In the genomic region with DNA sequence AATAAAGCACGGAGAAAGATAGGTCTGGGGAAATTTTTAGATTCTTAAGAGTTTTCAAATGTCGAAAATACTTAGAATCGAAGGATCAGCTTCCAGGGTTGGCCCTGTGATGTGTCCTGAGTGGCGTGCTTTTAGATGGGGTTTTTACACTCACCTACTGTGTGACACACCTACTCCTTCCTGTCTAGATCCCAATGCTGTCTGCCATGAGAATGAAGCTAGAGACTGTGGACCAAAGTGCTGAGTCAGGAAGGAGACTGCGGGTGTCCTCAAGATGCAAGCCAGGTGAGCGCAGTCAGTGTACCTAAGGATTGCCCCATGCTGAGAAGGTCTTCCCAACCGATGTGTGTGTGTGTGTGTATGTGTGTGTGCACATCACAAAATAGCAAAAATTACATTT, we compare ENCODE assay signal across 10 mouse cellular contexts.
"Had no signal": no experiment of that assay in that cellular context is flagged by ENCODE, and none has a peak within 500 bp of the region (broad histone marks: within the 10 kb centered on the region; RNA-seq: fewer than 3 reads in every experiment).

No protein-coding gene starts in this region.

- H3K9me3 ChIP-seq: limb, embryonic 10.5 days; liver, embryonic 15.5 days; midbrain, embryonic 12.5 days; stomach, embryonic 15.5 days had no signal

- H3K4me1 ChIP-seq: liver, embryonic 15.5 days; midbrain, embryonic 12.5 days had no signal

- H3K9ac ChIP-seq: liver, embryonic 15.5 days; lung, embryonic 14.5 days; midbrain, embryonic 12.5 days; stomach, embryonic 15.5 days had no signal

- H3K4me2 ChIP-seq: liver, embryonic 11.5 days; liver, embryonic 15.5 days; lung, embryonic 14.5 days; midbrain, embryonic 12.5 days; stomach, embryonic 15.5 days had no signal

- H3K27ac ChIP-seq: left cerebral cortex, adult 2 months; limb, embryonic 10.5 days; liver, embryonic 15.5 days; midbrain, embryonic 12.5 days; stomach, embryonic 15.5 days had no signal

- H3K27me3 ChIP-seq: liver, embryonic 15.5 days; stomach, embryonic 15.5 days had no signal

- H3K36me3 ChIP-seq: limb, embryonic 10.5 days; liver, embryonic 15.5 days; midbrain, embryonic 12.5 days; stomach, embryonic 15.5 days had no signal

- H3K4me3 ChIP-seq: left cerebral cortex, adult 2 months; limb, embryonic 10.5 days; liver, embryonic 15.5 days; midbrain, embryonic 12.5 days; stomach, embryonic 15.5 days had no signal

- DNase-seq: right cerebral cortex, postnatal 14 days; thymus, adult 2 months; thymus, postnatal 36 days had no signal
